Mouse (Mus musculus): Measurements from ENCODE around the gene Oscar.

DNA sequence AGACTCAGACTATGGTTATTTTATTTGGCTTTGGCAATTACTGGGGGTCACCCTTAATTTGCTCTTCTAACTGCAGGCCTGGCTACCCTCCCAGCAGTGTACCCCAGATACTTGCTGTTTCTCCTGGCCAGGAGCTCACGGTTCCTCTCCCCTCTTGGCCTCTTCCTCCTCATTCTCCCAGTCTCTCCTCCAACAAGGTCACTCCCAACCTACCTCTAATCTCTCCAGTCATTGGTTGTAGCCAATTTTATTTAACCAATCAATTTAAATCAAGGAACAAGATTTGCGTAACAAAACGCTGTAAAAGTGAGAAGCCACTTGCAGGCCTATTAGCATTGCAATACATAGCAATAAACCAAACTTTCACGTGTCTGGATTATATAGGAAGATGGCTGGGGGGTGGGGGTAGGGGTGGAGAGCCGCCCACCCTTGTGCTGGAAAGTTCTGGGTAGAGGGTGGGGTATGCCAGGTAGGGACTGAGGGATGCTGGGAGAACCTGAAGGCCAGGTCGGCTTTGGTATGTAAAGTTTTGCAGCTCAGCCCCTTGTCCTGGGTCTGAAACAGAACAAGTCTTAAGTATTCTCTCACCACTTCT is 36.9 kb downstream of the Oscar start:
- TF ChIP-seq GATA1 (IDR thresholded peaks at IDR 0.05; ENCODE audit: low read length) (no peak), TAL1 (IDR thresholded peaks at IDR 0.05; ENCODE audit: low read length) (no peak)

Measured in erythroblast, embryonic 14.5 days (primary cell).